Mouse (Mus musculus) kidney, adult 2 months (tissue): Measurements from ENCODE around the gene Prps1l3.

Experiments
- CTCF ChIP-seq: fragments of 200-500 bp; conservative IDR thresholded peaks from 2 replicates; pipeline ENCODE4 v1.5.1; 2011; ENCODE audit warnings: low read depth, mild to moderate bottlenecking, control low read depth, low read length, moderate library complexity, mixed read lengths; ENCODE audit not compliant: insufficient read depth, insufficient read length
- POLR2A ChIP-seq: fragments of 200-500 bp; IDR thresholded peaks from one replicate; pipeline ENCODE4 v1.6.1; 2011; ENCODE audit warnings: low read depth, low read length, control low read depth

DNA sequence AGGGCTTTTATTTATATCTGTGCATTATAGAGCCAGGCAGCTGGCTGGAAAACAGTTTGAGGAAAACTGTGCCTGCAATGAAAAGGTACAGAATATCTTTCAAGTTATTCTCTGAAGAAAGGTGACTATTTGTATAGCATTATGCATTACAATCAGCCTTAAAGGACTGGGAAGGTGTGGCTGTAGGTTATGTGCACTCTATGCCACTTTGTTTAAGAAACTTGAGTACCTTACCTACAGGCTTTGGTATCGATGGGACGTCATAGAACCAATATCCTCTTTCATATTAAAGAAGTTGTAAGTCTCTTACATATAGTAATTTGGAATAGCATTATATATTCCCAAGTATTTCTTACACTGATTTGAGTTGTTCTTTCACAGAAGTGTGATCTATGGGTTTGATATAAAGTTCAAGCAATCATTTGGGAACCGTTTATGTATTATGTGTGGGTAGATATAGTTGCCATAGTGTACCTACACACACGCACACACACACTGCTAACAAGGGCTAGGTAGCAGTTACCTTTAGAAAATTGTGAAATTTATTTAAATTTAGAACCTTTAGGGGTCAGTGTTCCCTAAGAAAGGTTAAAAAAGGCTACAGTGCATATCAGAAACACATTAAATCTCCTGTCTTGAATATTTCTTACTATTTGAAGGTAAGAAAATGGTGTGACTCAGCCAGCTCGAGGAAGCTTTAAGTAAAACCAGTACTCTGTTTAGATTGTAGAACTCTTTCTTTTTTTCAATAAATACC lies 55.3 kb downstream of the Prps1l3 start:
- no peak for TF ChIP-seq CTCF
- no peak for TF ChIP-seq POLR2A
